Mouse (Mus musculus) embryonic facial prominence, embryonic 11.5 days (tissue): Measurements from ENCODE around the gene Sec16a. TPM values are rescaled to one million over a fixed set of nuclear protein-coding genes. Genes with fewer than 3 reads are reported as not detected.
A peak's percentile ranks its signal among the peaks of the same experiment; 100 is the strongest.

Source experiments
- ATAC-seq: fragments of 200-750 bp; cut with Nextera tagmentation; replicated peaks from 2 replicates; pipeline ENCODE4 v1.8.0; 2017; ENCODE audit warnings: low read depth; ENCODE audit not compliant: insufficient number of reproducible peaks, low FRiP score, low TSS enrichment
- DNase-seq: peaks from one replicate; pipeline ENCODE4 v3.0.0-alpha.2; 2015; ENCODE audit warnings: low spot score
- H3K27ac ChIP-seq: fragments of 300-500 bp; sonication (generic); replicated peaks from 2 replicates; pipeline ENCODE4 v1.5.1; 2014; ENCODE audit warnings: mild to moderate bottlenecking, low read depth, low read length, control low read depth
- H3K27me3 ChIP-seq: fragments of 300-500 bp; sonication (generic); 2 replicates; pipeline ENCODE4 v1.6.1; 2014; ENCODE audit warnings: mild to moderate bottlenecking, low read length, moderate library complexity, mixed read lengths; ENCODE audit not compliant: control insufficient read depth, insufficient read depth
- H3K36me3 ChIP-seq: fragments of 300-500 bp; sonication (generic); replicated peaks from 2 replicates; pipeline ENCODE4 v1.6.1; 2014; ENCODE audit warnings: low read depth, mild to moderate bottlenecking, low read length, moderate library complexity, mixed read lengths; ENCODE audit not compliant: control insufficient read depth, insufficient read depth
- H3K4me1 ChIP-seq: fragments of 300-500 bp; sonication (generic); 2 replicates; pipeline ENCODE4 v1.6.1; 2014; ENCODE audit warnings: low read length, mixed read lengths; ENCODE audit not compliant: control insufficient read depth, insufficient read depth
- H3K4me2 ChIP-seq: fragments of 300-500 bp; sonication (generic); 2 replicates; pipeline ENCODE4 v1.6.1; 2014; ENCODE audit warnings: low read depth, mild to moderate bottlenecking, control low read depth, low read length, moderate library complexity
- H3K4me3 ChIP-seq: fragments of 300-500 bp; sonication (generic); 2 replicates; pipeline ENCODE4 v1.5.1; 2014; ENCODE audit warnings: low read depth, low read length, control low read depth
- H3K9ac ChIP-seq: fragments of 300-500 bp; sonication (generic); replicated peaks from 2 replicates; pipeline ENCODE4 v1.6.1; 2014; ENCODE audit warnings: mild to moderate bottlenecking, control low read depth, low read length
- H3K9me3 ChIP-seq: fragments of 300-500 bp; sonication (generic); replicated peaks from 2 replicates; pipeline ENCODE4 v1.6.1; 2016; ENCODE audit warnings: mild to moderate bottlenecking, low read length, inconsistent platforms, mixed read lengths; ENCODE audit not compliant: control insufficient read depth
- WGBS: fragments of 180-500 bp; shearing (Covaris S2); extraction: QIAGEN DNeasy Blood & Tissue Kit; methylation state at CpG from one replicate; pipeline ENCODE4 v1.1.7; 2014; 5-methylcytosine and 5-hydroxymethylcytosine counted together
- polyA plus RNA-seq: library from polyadenylated mRNA; unstranded; fragments of >200 nt; fragmentation: Nextera tagmentation; extraction: Ambion mirVana; gene quantifications from 2 replicates; pipeline ENCODE4 v1.2.1, GENCODE M21; 2014

Sec16a gene
- 30.4 and 33.3 TPM in 2 replicates for polyA plus RNA-seq

- H3K9ac ChIP-seq, result peak within 1 kb of the TSS; percentile 91
- H3K36me3 ChIP-seq, result peaks cover 7% of the 10 kb centered on the region; the same call in 1 of the 2 replicates
- H3K4me3 ChIP-seq, result peak within 1 kb of the TSS; percentile 90
- H3K4me1 ChIP-seq, result peaks cover 4% of the 10 kb centered on the region
- peak within 1 kb of the TSS; percentile 92 for H3K4me2 ChIP-seq
- no peaks in the 10 kb centered on the region for H3K9me3 ChIP-seq
- DNase-seq, result peak; percentile 100
- peak; percentile 88 for ATAC-seq
- WGBS, result under 1% methylated on average over 57 of the region's 61 CpGs
- peak within 1 kb of the TSS; percentile 57 for H3K27ac ChIP-seq
- no peaks in the 10 kb centered on the region for H3K27me3 ChIP-seq
Measured at GRCm38 (mm10) chr2:26444946-26445665, at the start of gene Sec16a. Gene Sec16a, minus strand, starts transcription at chr2:26445216.

GRCm38 (mm10) chr2:26494396-26494795, 49.4 kb upstream of the Sec16a start:
- DNase-seq, result peak; percentile 87
- WGBS, result 23% methylated on average over 7 of the region's 7 CpGs
- H3K27ac ChIP-seq, result peak overlapping the region; percentile 76
- peaks cover 37% of the 10 kb centered on the region for H3K4me1 ChIP-seq
- H3K4me3 ChIP-seq, result no peak overlapping the region
- H3K9me3 ChIP-seq, result no peaks in the 10 kb centered on the region
- 0 out of 2 replicates have a peak, but pooled peaks have one; percentile 15 for ATAC-seq
- H3K9ac ChIP-seq, result no peak overlapping the region
- no peaks in the 10 kb centered on the region for H3K36me3 ChIP-seq
- H3K4me2 ChIP-seq, result peak overlapping the region; percentile 0; the same call in 1 of the 2 replicates
- H3K27me3 ChIP-seq, result no peaks in the 10 kb centered on the region

DNA sequence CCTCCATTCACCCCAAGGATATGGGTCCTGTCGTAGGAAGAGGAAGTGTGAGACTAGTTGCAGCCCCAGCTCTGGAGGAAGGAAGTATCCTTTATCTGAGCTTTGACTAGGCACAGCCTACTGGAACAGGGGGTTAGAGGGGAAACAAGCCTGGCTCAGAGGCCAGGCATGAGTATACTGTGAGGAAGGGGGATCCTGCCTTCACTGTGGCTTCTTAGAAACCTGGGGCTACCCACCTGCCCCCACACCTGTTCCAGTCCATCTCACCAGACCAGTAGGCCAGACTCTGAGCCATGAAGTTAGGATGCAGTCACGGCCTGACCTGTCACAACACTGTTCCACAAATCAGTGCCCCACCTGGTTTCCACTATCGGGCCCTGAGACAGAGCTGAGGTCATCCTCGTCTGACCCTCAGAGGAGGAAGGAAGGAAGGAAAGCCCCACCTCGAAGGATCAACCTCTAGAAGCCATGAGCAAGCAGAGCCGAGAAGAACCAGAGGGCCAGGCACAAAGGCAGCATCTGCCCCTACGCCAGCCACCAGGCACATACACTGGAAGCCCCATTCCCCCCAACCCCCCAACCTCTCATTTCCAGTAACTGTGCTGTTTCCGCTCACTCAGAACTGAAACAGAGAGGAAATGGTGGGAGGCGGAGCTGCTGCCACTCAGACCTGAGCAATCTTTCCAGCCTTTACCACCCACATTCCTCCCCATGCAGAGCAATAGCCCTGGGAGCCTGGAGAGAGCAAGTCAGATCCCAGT, 48.2 kb upstream of the Sec16a start:
- Histone ChIP-seq H3K9ac (peak overlapping the region; percentile 0), H3K4me3 (no peak overlapping the region)

DNA sequence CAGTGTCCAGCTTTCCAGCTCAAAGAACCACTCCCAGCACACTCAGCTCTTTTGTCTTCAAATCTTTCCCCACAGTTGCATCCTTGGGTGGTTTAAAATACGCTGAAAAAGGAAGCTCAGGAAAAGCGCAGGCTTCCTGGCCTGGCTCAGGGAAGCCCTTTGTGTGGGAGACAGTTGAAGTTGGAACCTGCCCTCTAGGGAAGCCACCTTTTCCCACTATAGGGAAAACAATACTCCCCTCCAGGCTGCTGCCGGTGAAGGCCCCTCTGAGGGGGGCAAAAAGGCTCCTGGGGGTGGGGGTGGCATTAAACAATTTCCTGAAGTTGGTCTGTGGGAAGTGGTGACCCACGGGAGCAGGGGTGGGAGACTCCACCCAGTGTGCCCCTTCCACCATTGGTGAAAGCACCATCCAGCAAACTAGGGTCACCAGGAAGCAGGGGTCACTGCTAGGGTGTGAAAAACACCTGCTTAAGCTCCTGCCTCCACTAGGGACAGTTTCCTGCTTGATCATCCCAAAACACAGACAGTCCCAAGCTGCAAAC, 45.8 kb upstream of the Sec16a start:
- H3K4me3 ChIP-seq, result no peak overlapping the region
- DNase-seq (no peak), ATAC-seq (no peak)

More for the DNA sequence above, 48.2 kb upstream of the Sec16a start:
- ATAC-seq, result 0 out of 2 replicates have a peak, but pooled peaks have one; percentile 20
- no peaks in the 10 kb centered on the region for H3K27me3 ChIP-seq
- peak; percentile 66 for DNase-seq
- peak overlapping the region; percentile 76 for H3K27ac ChIP-seq
- no peaks in the 10 kb centered on the region for H3K9me3 ChIP-seq
- no peak overlapping the region for H3K4me2 ChIP-seq
- H3K36me3 ChIP-seq, result no peaks in the 10 kb centered on the region
- H3K4me1 ChIP-seq, result peaks cover 43% of the 10 kb centered on the region
- 18% methylated on average over 9 of the region's 9 CpGs for WGBS

GRCm38 (mm10) chr2:26488535-26489135, 43.6 kb upstream of the Sec16a start:
- WGBS, result 44% methylated on average over 9 of the region's 9 CpGs
- Histone ChIP-seq H3K9ac (peak overlapping the region; percentile 13; the same call in 1 of the 2 replicates), H3K36me3 (peaks cover 2% of the 10 kb centered on the region; the same call in 1 of the 2 replicates), H3K27ac (peak overlapping the region; percentile 77), H3K4me1 (peaks cover 39% of the 10 kb centered on the region), H3K4me3 (no peak overlapping the region), H3K9me3 (no peaks in the 10 kb centered on the region), H3K4me2 (no peak overlapping the region), H3K27me3 (no peaks in the 10 kb centered on the region)
- ATAC-seq, result no peak
- peak; percentile 56 for DNase-seq

More for the DNA sequence above, 45.8 kb upstream of the Sec16a start:
- H3K9ac ChIP-seq, result peak overlapping the region; percentile 22
- H3K36me3 ChIP-seq, result no peaks in the 10 kb centered on the region
- no peak overlapping the region for H3K4me2 ChIP-seq
- H3K27me3 ChIP-seq, result no peaks in the 10 kb centered on the region
- H3K4me1 ChIP-seq, result peaks cover 53% of the 10 kb centered on the region
- H3K9me3 ChIP-seq, result no peaks in the 10 kb centered on the region
- WGBS, result 29% methylated on average over 4 of the region's 4 CpGs
- peak overlapping the region; percentile 38 for H3K27ac ChIP-seq

GRCm38 (mm10) chr2:26487322-26488021, 42.5 kb upstream of the Sec16a start:
- Histone ChIP-seq H3K27ac (peak overlapping the region; percentile 77), H3K27me3 (no peaks in the 10 kb centered on the region), H3K9me3 (no peaks in the 10 kb centered on the region), H3K4me2 (no peak overlapping the region), H3K9ac (peak overlapping the region; percentile 8; the same call in 1 of the 2 replicates), H3K4me3 (no peak overlapping the region), H3K4me1 (peaks cover 28% of the 10 kb centered on the region), H3K36me3 (peaks cover 2% of the 10 kb centered on the region; the same call in 1 of the 2 replicates)
- DNase-seq, result peak; percentile 71
- ATAC-seq, result peak; percentile 12; the same call in 1 of the 2 replicates
- 29% methylated on average over 18 of the region's 18 CpGs for WGBS

DNA sequence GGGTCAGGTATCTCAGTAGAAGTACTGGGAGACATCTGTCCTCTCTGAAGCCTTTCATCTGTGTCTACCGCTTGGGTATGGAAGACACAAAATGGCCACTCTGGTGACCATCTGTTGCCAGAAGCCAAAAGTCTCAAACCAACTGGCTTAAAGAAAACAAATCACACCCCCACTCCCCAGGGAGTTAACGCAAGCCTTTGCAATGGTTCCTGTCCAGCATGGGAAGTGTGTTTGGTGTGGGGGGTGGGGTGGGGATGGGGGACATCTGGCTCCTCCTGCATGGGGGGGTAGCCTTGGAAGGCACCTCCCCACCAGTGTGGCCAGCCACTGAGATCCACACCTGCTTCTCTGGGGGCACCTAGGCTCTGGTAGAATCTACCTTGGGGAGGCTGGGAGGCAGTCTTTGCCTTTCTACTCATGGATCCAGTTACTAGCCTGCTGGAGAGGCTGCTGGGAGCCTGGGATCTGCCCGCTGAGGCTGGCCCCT, 41.9 kb upstream of the Sec16a start:
- no peak overlapping the region for H3K4me3 ChIP-seq
- WGBS, result 18% methylated on average over 3 of the region's 3 CpGs
- peak overlapping the region; percentile 22 for H3K9ac ChIP-seq
- H3K4me2 ChIP-seq, result peak overlapping the region; percentile 13; the same call in 1 of the 2 replicates
- no peaks in the 10 kb centered on the region for H3K27me3 ChIP-seq
- H3K27ac ChIP-seq, result peak overlapping the region; percentile 77
- no peaks in the 10 kb centered on the region for H3K9me3 ChIP-seq
- H3K4me1 ChIP-seq, result peaks cover 26% of the 10 kb centered on the region
- H3K36me3 ChIP-seq, result peaks cover 2% of the 10 kb centered on the region; the same call in 1 of the 2 replicates
- DNase-seq, result peak; percentile 51
- peak; percentile 18 for ATAC-seq
